Mouse (Mus musculus) hematopoietic stem cell, adult 5-6 weeks (primary cell): ENCODE results near the gene Gpx7. TPM values are rescaled to one million over a fixed set of nuclear protein-coding genes. Genes with fewer than 3 reads are reported as not detected.
"Not testable (repeated sequence)": the region's sequence is repeated elsewhere in the genome, so short reads cannot be mapped to it uniquely, and the experiment has no call there.

ENCODE experiments used
- ATAC-seq, 2 experiments: fragments of 125-278 bp in 1 of 2; replicated peaks in 1 of 2; 2 replicates each; pipeline ENCODE4 v1.8.0; 2016 to 2017; ENCODE audit warnings: inconsistent platforms in 2 of 2, mild to moderate bottlenecking in 2 of 2, moderate number of reproducible peaks in 2 of 2, low read depth in 1 of 2, moderate TSS enrichment in 1 of 2; ENCODE audit not compliant: low FRiP score in 2 of 2, poor library complexity in 2 of 2, severe bottlenecking in 2 of 2, insufficient read depth in 1 of 2, low TSS enrichment in 1 of 2
- total RNA-seq: library from RNA; stranded (forward); fragments of 172-1452, 232-1000 nt; gene quantifications from 2 replicates; pipeline ENCODE4 v1.2.3, GENCODE M21; 2017

The Gpx7 gene
- total RNA-seq, 1 experiment from 2014 or later, result 4.2 TPM

DNA sequence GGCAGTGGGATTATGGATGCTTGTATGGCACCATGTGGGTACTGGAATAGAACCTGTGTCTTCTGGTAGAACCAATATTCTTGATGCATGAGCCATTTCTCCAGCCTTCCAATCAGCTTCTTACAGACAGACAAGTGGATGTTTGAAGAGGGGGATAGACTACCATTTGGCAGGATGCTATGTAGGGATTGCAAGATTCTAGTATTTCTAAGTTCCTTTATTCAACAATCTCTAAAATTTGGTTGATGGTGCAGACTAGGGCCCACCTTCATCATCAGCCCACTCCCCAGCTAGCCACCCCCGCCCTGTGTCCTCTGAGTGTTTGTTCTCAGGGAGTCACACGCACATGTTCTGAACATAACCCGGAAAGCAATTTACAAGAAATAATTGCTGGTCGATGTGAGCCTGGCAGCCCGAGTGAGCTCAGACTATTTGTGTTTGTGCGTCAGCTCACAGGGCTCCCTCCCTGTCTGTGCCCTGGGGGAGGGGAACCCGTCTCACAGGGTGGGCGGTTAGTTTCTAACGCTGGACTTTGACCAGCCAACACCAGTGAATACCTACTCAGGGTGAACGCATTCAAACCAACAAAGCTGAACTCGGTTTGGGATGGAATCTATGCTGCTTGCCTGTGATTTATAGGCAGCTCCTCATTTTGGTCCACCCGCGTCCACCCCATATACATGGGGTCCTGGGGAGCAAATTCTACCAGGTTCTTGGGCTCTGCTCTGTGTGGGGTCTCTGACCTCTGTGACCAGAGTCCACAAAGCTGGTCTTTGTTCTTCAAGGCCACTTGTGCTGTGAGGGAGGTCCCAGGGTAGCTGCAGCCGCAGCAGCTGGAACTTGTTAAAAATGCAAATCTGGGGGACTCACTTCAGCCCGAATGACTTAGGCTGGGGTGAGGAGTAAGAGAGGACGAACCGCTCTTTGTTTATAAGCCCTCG lies 44.2 kb downstream of the Gpx7 start:
- ATAC-seq, result no peak

DNA sequence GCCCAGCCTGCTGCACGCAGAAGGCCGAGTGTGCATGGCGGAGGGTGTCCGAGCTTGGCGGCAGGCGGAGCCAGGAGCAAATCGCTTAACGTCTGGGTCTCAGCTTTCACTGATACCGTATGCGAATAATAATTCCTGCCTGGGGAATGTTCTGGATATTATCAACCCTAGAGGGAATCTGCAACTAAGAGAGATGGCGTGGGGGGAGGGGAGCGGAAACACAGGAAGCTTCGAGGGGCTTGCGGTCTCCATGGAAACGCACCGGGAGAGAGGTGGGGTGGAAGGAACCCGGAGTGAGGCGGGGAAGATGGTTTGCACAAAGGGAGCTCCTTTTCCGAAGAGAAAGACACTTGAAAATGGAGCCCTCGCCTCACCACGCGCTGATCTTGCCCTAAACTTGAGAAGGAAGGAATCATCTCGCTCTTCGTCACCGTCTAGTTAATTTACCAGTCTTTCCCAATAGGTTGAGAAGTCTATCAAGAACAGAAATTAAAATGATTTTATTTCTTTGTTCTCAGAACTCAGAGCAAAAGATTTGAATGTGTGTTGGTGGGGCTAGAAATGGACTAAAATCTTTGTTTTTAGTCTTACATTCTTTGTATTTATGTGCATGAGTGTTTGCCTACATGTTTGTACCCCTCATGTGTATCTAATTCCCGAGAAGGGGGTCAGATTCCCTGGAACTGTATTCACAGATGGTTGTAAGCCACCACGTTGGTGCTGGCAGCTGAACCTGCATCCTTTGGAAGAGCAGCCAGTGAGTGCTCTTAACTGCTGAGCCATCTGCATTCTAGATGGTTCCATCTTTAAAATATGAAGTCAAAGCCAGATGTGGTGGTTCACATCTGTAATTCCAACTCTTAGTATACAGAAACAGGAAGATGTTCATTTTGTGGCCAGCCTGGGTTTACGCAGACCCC lies 46.4 kb downstream of the Gpx7 start:
- peak in 1 of 2 experiments; percentile 41; a peak in 2 of 4 replicates for ATAC-seq

DNA sequence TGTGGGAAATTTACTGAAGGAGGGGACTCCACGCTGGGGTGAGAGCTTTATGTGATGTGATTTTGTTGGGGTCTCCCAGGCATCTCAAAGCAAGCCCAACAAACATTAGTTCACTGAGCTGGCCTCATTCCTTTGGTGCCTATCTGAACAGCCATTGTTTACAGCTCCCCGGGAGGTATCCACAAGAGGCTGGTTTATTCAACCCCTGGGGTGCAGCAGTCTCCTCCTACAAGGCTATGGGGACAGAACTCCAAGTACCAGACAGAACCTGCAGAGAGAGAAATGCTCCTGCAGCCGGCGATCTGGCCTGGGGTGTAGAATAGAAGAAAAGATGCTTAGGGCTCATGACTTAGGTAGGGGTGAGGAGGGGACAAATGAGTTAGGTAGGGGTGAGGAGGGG lies 48.3 kb downstream of the Gpx7 start:
- no peak for ATAC-seq

DNA sequence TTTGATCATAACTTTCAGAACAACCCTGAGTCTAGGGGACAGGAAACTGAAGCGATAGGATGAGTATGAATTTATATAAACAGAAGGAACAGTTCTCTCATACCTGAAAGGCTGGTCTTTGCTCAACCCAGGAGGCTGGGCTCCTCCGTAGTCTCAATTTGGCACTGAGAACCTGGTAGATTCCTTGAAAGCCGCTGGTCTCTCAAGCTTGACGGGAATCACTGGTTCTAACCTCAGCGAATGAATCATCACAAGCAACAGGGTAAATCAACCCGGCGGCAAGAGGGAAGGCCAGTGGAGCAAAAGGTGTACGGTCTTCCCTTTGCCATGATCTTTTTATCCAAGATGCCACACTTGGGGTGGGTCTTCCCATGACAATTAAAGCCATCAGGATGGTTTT lies 49.3 kb downstream of the Gpx7 start:
- no peak for ATAC-seq

DNA sequence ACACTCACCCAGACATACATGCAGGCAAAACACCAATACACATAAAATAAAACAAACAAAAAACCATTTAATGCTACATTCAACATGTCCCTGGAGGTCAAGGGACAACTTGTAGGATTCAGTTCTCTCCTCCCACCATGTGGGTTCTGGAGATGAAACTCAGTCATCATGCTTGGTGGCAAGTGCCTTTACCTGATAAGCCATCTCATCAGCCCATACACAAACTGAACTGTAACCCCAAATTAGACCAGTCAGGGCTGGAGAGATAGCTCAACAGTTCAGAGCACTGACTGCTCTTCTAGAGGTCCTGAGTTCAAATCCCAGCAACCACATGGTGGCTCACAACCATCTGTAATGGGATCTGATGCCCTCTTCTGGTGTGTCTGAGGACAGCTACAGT lies 53.2 kb downstream of the Gpx7 start:
- not testable (repeated sequence) for ATAC-seq

DNA sequence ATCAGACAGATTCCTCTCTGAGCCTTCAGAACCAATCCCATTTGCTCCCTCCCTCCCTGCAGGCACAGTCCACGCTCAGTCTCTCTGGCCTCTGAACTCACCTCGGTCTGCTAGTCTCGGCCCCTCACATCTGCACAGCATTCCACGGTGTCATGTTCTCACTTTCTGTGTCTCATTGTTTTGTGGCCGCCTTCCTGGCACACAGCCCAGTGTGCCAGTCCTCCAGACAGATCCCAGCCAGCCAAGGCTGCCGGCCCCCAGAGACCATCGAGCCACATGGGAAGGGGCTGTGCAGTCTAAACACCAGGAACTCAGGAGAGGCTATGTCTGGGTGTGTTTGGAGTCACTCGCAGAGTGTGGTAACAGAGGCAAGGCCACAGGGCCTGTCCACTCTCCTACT lies 55.9 kb downstream of the Gpx7 start:
- ATAC-seq, result peak; percentile 19 to 20; a peak in 1 of 4 replicates

Other genes with a start within 250 kb of the Gpx7 start
- 0.31 and 0.55 TPM in 2 replicates for gene Echdc2, start 241.5 kb downstream of the Gpx7 start, total RNA-seq
- gene Zyg11a, start 188.9 kb downstream of the Gpx7 start, total RNA-seq, result not detected in 2 replicates
- 32.3 TPM in 2 replicates for gene Zyg11b, start 105.9 kb downstream of the Gpx7 start, total RNA-seq
- gene Coa7, start 78.8 kb downstream of the Gpx7 start, total RNA-seq, result 8.2 and 13.3 TPM in 2 replicates
- gene Shisal2a, start 23.6 kb downstream of the Gpx7 start, total RNA-seq, result not detected in 2 replicates
- gene Tut4, start 52.5 kb upstream of the Gpx7 start, total RNA-seq, result 105 TPM in 2 replicates
- 122 and 132 TPM in 2 replicates for gene Prpf38a, start 172.4 kb upstream of the Gpx7 start, total RNA-seq
- gene Orc1, start 172.5 kb upstream of the Gpx7 start, total RNA-seq, result 5.8 and 7.2 TPM in 2 replicates
- gene Cc2d1b, start 213.0 kb upstream of the Gpx7 start, total RNA-seq, result 40.4 and 46.0 TPM in 2 replicates